Mouse (Mus musculus) heart, embryonic 15.5 days (tissue): Measurements from ENCODE around the gene Gm3336. TPM values are rescaled to one million over a fixed set of nuclear protein-coding genes. Genes with fewer than 3 reads are reported as not detected.
A peak's percentile ranks its signal among the peaks of the same experiment; 100 is the strongest.

Experiments used
- ATAC-seq: fragments of 200-750 bp; cut with Nextera tagmentation; replicated peaks from 2 replicates; pipeline ENCODE4 v1.8.0; 2017; ENCODE audit warnings: low read depth, moderate TSS enrichment; ENCODE audit not compliant: insufficient number of reproducible peaks, insufficient read depth, low FRiP score
- H3K27ac ChIP-seq: fragments of 300-500 bp; sonication (generic); 2 replicates; pipeline ENCODE4 v1.5.1; 2015; ENCODE audit warnings: mild to moderate bottlenecking, inconsistent platforms
- H3K27me3 ChIP-seq: fragments of 300-500 bp; sonication (generic); 2 replicates; pipeline ENCODE4 v1.6.1; 2015; ENCODE audit warnings: inconsistent platforms
- H3K36me3 ChIP-seq: fragments of 300-500 bp; sonication (generic); 2 replicates; pipeline ENCODE4 v1.6.1; 2015; ENCODE audit warnings: mild to moderate bottlenecking, inconsistent platforms
- H3K4me1 ChIP-seq: fragments of 300-500 bp; sonication (generic); replicated peaks from 2 replicates; pipeline ENCODE4 v1.6.1; 2015; ENCODE audit warnings: inconsistent platforms
- H3K4me2 ChIP-seq: fragments of 300-500 bp; sonication (generic); 2 replicates; pipeline ENCODE4 v1.6.1; 2015; ENCODE audit warnings: inconsistent platforms, mild to moderate bottlenecking, moderate library complexity
- H3K4me3 ChIP-seq: fragments of 300-500 bp; sonication (generic); 2 replicates; pipeline ENCODE4 v1.5.1; 2015; ENCODE audit warnings: mild to moderate bottlenecking, inconsistent platforms
- H3K9ac ChIP-seq: fragments of 300-500 bp; sonication (generic); 2 replicates; pipeline ENCODE4 v1.6.1; 2015; ENCODE audit warnings: mild to moderate bottlenecking, inconsistent platforms
- H3K9me3 ChIP-seq: fragments of 300-500 bp; sonication (generic); replicated peaks from 2 replicates; pipeline ENCODE4 v1.6.1; 2016; ENCODE audit warnings: inconsistent platforms
- WGBS: fragments of 180-500 bp; shearing (Covaris S2); methylation state at CpG from one replicate; pipeline ENCODE4 v1.1.7; 2015; ENCODE audit warnings: mixed read lengths; 5-methylcytosine and 5-hydroxymethylcytosine counted together
- polyA plus RNA-seq: library from polyadenylated mRNA; unstranded; fragments of >200 nt; fragmentation: Nextera tagmentation; extraction: Ambion mirVana; gene quantifications from 2 replicates; pipeline ENCODE4 v1.2.1, GENCODE M21; 2015

Gm3336 gene
- polyA plus RNA-seq, 1 experiment from 2014 or later = not detected

- Histone ChIP-seq H3K4me3 (no peak overlapping the region), H3K4me2 (no peak overlapping the region), H3K9me3 (no peaks in the 10 kb centered on the region), H3K9ac (0 out of 2 replicates have a peak overlapping the region, but pooled peaks have one; percentile 53), H3K36me3 (peaks cover 18% of the 10 kb centered on the region), H3K4me1 (peaks cover 22% of the 10 kb centered on the region), H3K27ac (peak overlapping the region; percentile 94), H3K27me3 (no peaks in the 10 kb centered on the region)
- ATAC-seq = no peak
- WGBS = 76% methylated on average over 3 of the region's 3 CpGs
Observed at GRCm38 (mm10) chr8:70681410-70681809, 36.9 kb upstream of the Gm3336 start.

- 3% methylated on average over 19 of the region's 19 CpGs for WGBS
- peaks cover 22% of the 10 kb centered on the region for H3K4me1 ChIP-seq
Observed at GRCm38 (mm10) chr8:70682193-70682592, 36.1 kb upstream of the Gm3336 start.

GRCm38 (mm10) chr8:70682692-70683091 lies 35.7 kb upstream of the Gm3336 start:
- Histone ChIP-seq H3K9ac (peak overlapping the region; percentile 53), H3K9me3 (no peaks in the 10 kb centered on the region), H3K27ac (peak overlapping the region; percentile 94), H3K4me3 (peak overlapping the region; percentile 26), H3K36me3 (peaks cover 18% of the 10 kb centered on the region), H3K4me2 (peak overlapping the region; percentile 51), H3K4me1 (peaks cover 27% of the 10 kb centered on the region), H3K27me3 (no peaks in the 10 kb centered on the region)
- WGBS = 61% methylated on average over 3 of the region's 3 CpGs
- peak; percentile 19 for ATAC-seq

More at GRCm38 (mm10) chr8:70682193-70682592, 36.1 kb upstream of the Gm3336 start:
- no peaks in the 10 kb centered on the region for H3K9me3 ChIP-seq
- H3K9ac ChIP-seq = peak overlapping the region; percentile 53
- no peaks in the 10 kb centered on the region for H3K27me3 ChIP-seq
- peak; percentile 89 for ATAC-seq
- peaks cover 18% of the 10 kb centered on the region for H3K36me3 ChIP-seq
- peak overlapping the region; percentile 26 for H3K4me3 ChIP-seq
- H3K27ac ChIP-seq = peak overlapping the region; percentile 94
- peak overlapping the region; percentile 51 for H3K4me2 ChIP-seq

GRCm38 (mm10) chr8:70684291-70684690 lies 34.1 kb upstream of the Gm3336 start:
- H3K27me3 ChIP-seq = no peaks in the 10 kb centered on the region
- H3K27ac ChIP-seq = no peak overlapping the region
- no peak overlapping the region for H3K4me2 ChIP-seq
- peaks cover 3% of the 10 kb centered on the region; the same call in 1 of the 2 replicates for H3K36me3 ChIP-seq
- no peaks in the 10 kb centered on the region for H3K9me3 ChIP-seq
- no peak overlapping the region for H3K4me3 ChIP-seq
- no peak for ATAC-seq
- peaks cover 28% of the 10 kb centered on the region for H3K4me1 ChIP-seq
- WGBS = 48% methylated on average over 7 of the region's 7 CpGs
- H3K9ac ChIP-seq = no peak overlapping the region

GRCm38 (mm10) chr8:70687576-70687975 lies 30.8 kb upstream of the Gm3336 start:
- H3K4me1 ChIP-seq = peaks cover 32% of the 10 kb centered on the region
- no peaks in the 10 kb centered on the region for H3K9me3 ChIP-seq
- no peak overlapping the region for H3K4me2 ChIP-seq
- H3K9ac ChIP-seq = no peak overlapping the region
- 55% methylated on average over 8 of the region's 8 CpGs for WGBS
- H3K27ac ChIP-seq = peak overlapping the region; percentile 41; the same call in 1 of the 2 replicates
- no peak for ATAC-seq
- H3K36me3 ChIP-seq = no peaks in the 10 kb centered on the region
- H3K27me3 ChIP-seq = no peaks in the 10 kb centered on the region
- H3K4me3 ChIP-seq = no peak overlapping the region

- Histone ChIP-seq H3K4me2 (no peak overlapping the region), H3K9ac (no peak overlapping the region), H3K36me3 (no peaks in the 10 kb centered on the region), H3K4me1 (peaks cover 31% of the 10 kb centered on the region), H3K27ac (no peak overlapping the region), H3K4me3 (no peak overlapping the region), H3K27me3 (no peaks in the 10 kb centered on the region), H3K9me3 (no peaks in the 10 kb centered on the region)
- ATAC-seq = no peak
- WGBS = 86% methylated on average over 3 of the region's 3 CpGs
Observed at GRCm38 (mm10) chr8:70688136-70688535, 30.2 kb upstream of the Gm3336 start.

- H3K27ac ChIP-seq = no peak overlapping the region
- no peak overlapping the region for H3K9ac ChIP-seq
- 69% methylated on average over 5 of the region's 5 CpGs for WGBS
- H3K9me3 ChIP-seq = no peaks in the 10 kb centered on the region
- H3K4me2 ChIP-seq = no peak overlapping the region
- H3K4me1 ChIP-seq = peaks cover 37% of the 10 kb centered on the region
- ATAC-seq = no peak
- no peaks in the 10 kb centered on the region for H3K27me3 ChIP-seq
- no peak overlapping the region for H3K4me3 ChIP-seq
- H3K36me3 ChIP-seq = no peaks in the 10 kb centered on the region
Observed at GRCm38 (mm10) chr8:70689892-70690390, 28.4 kb upstream of the Gm3336 start.

- peaks cover 49% of the 10 kb centered on the region for H3K4me1 ChIP-seq
- H3K9ac ChIP-seq = no peak overlapping the region
- no peaks in the 10 kb centered on the region for H3K27me3 ChIP-seq
- no peak for ATAC-seq
- H3K4me3 ChIP-seq = no peak overlapping the region
- no peaks in the 10 kb centered on the region for H3K36me3 ChIP-seq
- WGBS = 74% methylated on average over 4 of the region's 4 CpGs
- peak overlapping the region; percentile 20; the same call in 1 of the 2 replicates for H3K27ac ChIP-seq
- H3K4me2 ChIP-seq = peak overlapping the region; percentile 71
- no peaks in the 10 kb centered on the region for H3K9me3 ChIP-seq
Observed at GRCm38 (mm10) chr8:70691230-70691629, 27.1 kb upstream of the Gm3336 start.

- peaks cover 53% of the 10 kb centered on the region for H3K4me1 ChIP-seq
Observed at GRCm38 (mm10) chr8:70691727-70692231, 26.6 kb upstream of the Gm3336 start.

GRCm38 (mm10) chr8:70693636-70694035 lies 24.7 kb upstream of the Gm3336 start:
- Histone ChIP-seq H3K9ac (no peak overlapping the region), H3K27me3 (no peaks in the 10 kb centered on the region), H3K4me1 (peaks cover 58% of the 10 kb centered on the region), H3K27ac (no peak overlapping the region), H3K4me2 (no peak overlapping the region), H3K4me3 (no peak overlapping the region), H3K9me3 (no peaks in the 10 kb centered on the region), H3K36me3 (no peaks in the 10 kb centered on the region)
- no peak for ATAC-seq
- WGBS = 60% methylated on average over 5 of the region's 5 CpGs

More at GRCm38 (mm10) chr8:70691727-70692231, 26.6 kb upstream of the Gm3336 start:
- ATAC-seq = 0 out of 2 replicates have a peak, but pooled peaks have one; percentile 16
- no peaks in the 10 kb centered on the region for H3K9me3 ChIP-seq
- H3K27me3 ChIP-seq = no peaks in the 10 kb centered on the region
- peak overlapping the region; percentile 39 for H3K4me3 ChIP-seq
- H3K36me3 ChIP-seq = no peaks in the 10 kb centered on the region
- peak overlapping the region; percentile 71 for H3K4me2 ChIP-seq
- WGBS = 4% methylated on average over 19 of the region's 20 CpGs
- H3K27ac ChIP-seq = peak overlapping the region; percentile 20; the same call in 1 of the 2 replicates
- H3K9ac ChIP-seq = peak overlapping the region; percentile 58

GRCm38 (mm10) chr8:70695318-70696018 lies 22.9 kb upstream of the Gm3336 start:
- Histone ChIP-seq H3K4me1 (peaks cover 51% of the 10 kb centered on the region), H3K27me3 (no peaks in the 10 kb centered on the region), H3K36me3 (no peaks in the 10 kb centered on the region), H3K4me2 (peak overlapping the region; percentile 55), H3K9ac (peak overlapping the region; percentile 24; the same call in 1 of the 2 replicates), H3K27ac (peak overlapping the region; percentile 98), H3K9me3 (no peaks in the 10 kb centered on the region), H3K4me3 (no peak overlapping the region)
- no peak for ATAC-seq
- WGBS = 35% methylated on average over 32 of the region's 32 CpGs
